Mouse (Mus musculus) liver, embryonic 14.5 days (tissue): ENCODE measurements around the gene Wdr35. TPM values are rescaled to one million over a fixed set of nuclear protein-coding genes. Genes with fewer than 3 reads are reported as not detected.

Source experiments
- ATAC-seq: fragments of 200-750 bp; cut with Nextera tagmentation; 2 replicates; pipeline ENCODE4 v1.8.0; 2017; ENCODE audit warnings: moderate number of reproducible peaks, mild to moderate bottlenecking, moderate library complexity; ENCODE audit not compliant: insufficient read depth
- DNase-seq, 3 experiments: peaks; one replicate each; pipeline ENCODE4 v3.0.0-alpha.2; 2012 to 2013; ENCODE audit warnings: low read depth in 3 of 3, low spot score in 3 of 3
- H3K27ac ChIP-seq: fragments of 300-500 bp; sonication (generic); 2 replicates; pipeline ENCODE4 v1.5.1; 2014; ENCODE audit warnings: moderate library complexity, mild to moderate bottlenecking, control low read depth, inconsistent platforms
- H3K27me3 ChIP-seq: fragments of 300-500 bp; sonication (generic); 2 replicates; pipeline ENCODE4 v1.6.1; 2014; ENCODE audit warnings: mild to moderate bottlenecking, low read length, moderate library complexity; ENCODE audit not compliant: control insufficient read depth, insufficient read depth
- H3K36me3 ChIP-seq: fragments of 300-500 bp; sonication (generic); replicated peaks from 2 replicates; pipeline ENCODE4 v1.6.1; 2014; ENCODE audit warnings: low read depth; ENCODE audit not compliant: control insufficient read depth, insufficient read depth
- H3K4me1 ChIP-seq, 2 experiments: fragments of 200-500 bp in 1 of 2; fragments of 300-500 bp in 1 of 2; sonication (generic) in 1 of 2; replicated peaks; 2 replicates each; pipeline ENCODE4 v1.6.1; 2012 to 2014; ENCODE audit warnings: antibody characterized with exemption in 1 of 2, inconsistent platforms in 1 of 2, low read length in 1 of 2; ENCODE audit not compliant: control insufficient read depth in 2 of 2, insufficient read depth in 2 of 2
- H3K4me2 ChIP-seq: fragments of 300-500 bp; sonication (generic); 2 replicates; pipeline ENCODE4 v1.6.1; 2014; ENCODE audit warnings: low read depth, mild to moderate bottlenecking, control low read depth, moderate library complexity
- H3K4me3 ChIP-seq, 2 experiments: fragments of 200-500 bp in 1 of 2; fragments of 300-500 bp in 1 of 2; sonication (generic) in 1 of 2; 2 replicates each; pipeline ENCODE4 v1.5.1; 2012 to 2014; ENCODE audit warnings: low read depth in 2 of 2, low read length in 2 of 2, mild to moderate bottlenecking in 2 of 2, control low read depth in 1 of 2, inconsistent platforms in 1 of 2, moderate library complexity in 1 of 2; ENCODE audit not compliant: insufficient read depth in 1 of 2
- H3K9ac ChIP-seq: fragments of 300-500 bp; sonication (generic); replicated peaks from 2 replicates; pipeline ENCODE4 v1.6.1; 2014; ENCODE audit warnings: mild to moderate bottlenecking, control low read depth, moderate library complexity
- H3K9me3 ChIP-seq: fragments of 300-500 bp; sonication (generic); 2 replicates; pipeline ENCODE4 v1.6.1; 2016; ENCODE audit warnings: low read length, mixed read lengths; ENCODE audit not compliant: control insufficient read depth
- CTCF ChIP-seq: IDR thresholded peaks from 2 replicates; pipeline ENCODE4 v1.5.1; 2016; ENCODE audit warnings: antibody characterized with exemption, low read depth, control low read depth
- EP300 ChIP-seq: IDR thresholded peaks from 2 replicates; pipeline ENCODE4 v1.6.1; 2016; ENCODE audit warnings: antibody characterized with exemption, low read depth
- WGBS: fragments of 180-500 bp; shearing (Covaris S2); extraction: QIAGEN DNeasy Blood & Tissue Kit; methylation state at CpG from one replicate; pipeline ENCODE4 v1.1.7; 2014; ENCODE audit not compliant: insufficient replicate concordance; 5-methylcytosine and 5-hydroxymethylcytosine counted together
- polyA plus RNA-seq, 2 experiments: library from polyadenylated mRNA; depleted of rRNA in 1 of 2; stranded (reverse) in 1 of 2; unstranded in 1 of 2; fragments of >200 nt; fragmentation: Nextera tagmentation in 1 of 2; extraction: Ambion mirVana in 1 of 2; gene quantifications; 2 replicates each; pipeline versions ENCODE4 v1.2.1 to v1.2.3; 2012 to 2014

Gene Wdr35
- polyA plus RNA-seq, 2 experiments, result 0.63 to 2.0 TPM

DNA sequence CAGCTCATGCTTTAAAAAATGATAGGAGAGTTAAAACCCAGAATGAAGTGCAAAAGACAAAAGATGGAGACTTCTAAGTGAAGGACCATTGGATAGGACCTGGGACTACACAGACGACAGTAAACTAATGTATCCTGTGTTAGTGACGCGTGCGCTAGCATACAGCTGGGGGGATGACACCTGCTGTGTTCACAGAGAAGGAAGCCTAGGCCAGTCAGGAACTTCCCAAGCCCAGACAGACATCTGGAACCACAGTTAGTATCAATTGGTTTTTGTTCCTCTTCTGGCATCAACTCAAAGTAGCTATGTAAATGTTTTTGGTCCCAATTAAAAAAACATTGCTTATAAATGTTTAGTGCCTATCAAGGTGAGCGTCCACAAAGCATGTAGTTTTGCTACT lies 66.5 kb downstream of the Wdr35 start:
- Histone ChIP-seq H3K9me3 (no peaks in the 10 kb centered on the region), H3K4me1 (no peaks in the 10 kb centered on the region), H3K4me3 (no peak overlapping the region), H3K9ac (no peak overlapping the region), H3K27me3 (no peaks in the 10 kb centered on the region), H3K27ac (no peak overlapping the region), H3K36me3 (no peaks in the 10 kb centered on the region), H3K4me2 (no peak overlapping the region)
- TF ChIP-seq CTCF (no peak), EP300 (no peak)
- WGBS, result 76% methylated on average over 5 of the region's 5 CpGs
- no peak for DNase-seq
- no peak for ATAC-seq

DNA sequence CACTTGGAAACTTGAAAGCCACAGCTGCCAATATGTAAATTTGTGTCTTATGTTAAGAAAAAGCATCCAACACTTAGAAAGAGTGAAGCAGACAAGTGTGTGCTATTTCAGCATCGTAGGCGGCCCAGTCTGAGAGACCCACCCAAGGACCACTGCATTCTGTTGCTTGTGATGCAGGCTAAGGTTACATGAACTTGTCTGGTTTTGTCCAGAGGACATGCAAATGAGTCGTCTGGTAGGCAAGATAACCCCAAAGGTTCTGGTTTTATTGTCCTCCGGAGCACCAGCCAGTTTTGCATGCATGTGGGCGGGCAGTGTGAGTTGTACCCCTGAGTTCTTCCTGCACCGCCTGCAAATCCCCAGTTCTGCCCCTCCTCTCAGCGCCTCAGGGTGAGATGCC lies 67.0 kb downstream of the Wdr35 start:
- Histone ChIP-seq H3K27me3 (no peaks in the 10 kb centered on the region), H3K4me3 (no peak overlapping the region), H3K9ac (no peak overlapping the region), H3K27ac (no peak overlapping the region), H3K4me2 (no peak overlapping the region), H3K36me3 (no peaks in the 10 kb centered on the region), H3K9me3 (no peaks in the 10 kb centered on the region), H3K4me1 (no peaks in the 10 kb centered on the region)
- no peak for ATAC-seq
- no peak for TF ChIP-seq EP300
- TF ChIP-seq CTCF, result no peak
- DNase-seq, result no peak
- 63% methylated on average over 7 of the region's 7 CpGs for WGBS

DNA sequence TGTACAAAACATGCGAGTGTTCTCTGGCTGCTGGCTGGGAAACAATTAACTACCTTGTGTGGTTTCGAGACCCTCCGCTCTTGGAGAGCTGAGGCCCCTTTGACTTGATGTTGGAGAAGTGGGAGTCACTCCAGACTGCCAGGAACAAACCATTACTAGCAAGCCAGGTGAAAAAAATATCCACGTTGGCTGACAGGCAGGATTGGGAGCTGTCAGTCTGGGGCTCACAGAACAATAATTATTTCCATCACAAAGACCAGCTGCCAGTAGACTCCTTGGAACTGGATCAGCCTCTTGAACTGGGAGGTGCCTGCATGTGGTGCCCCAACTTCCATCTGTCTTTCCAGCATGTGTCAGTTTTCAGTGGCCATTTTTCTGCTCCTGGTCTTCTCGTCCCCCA lies 68.6 kb downstream of the Wdr35 start:
- no peaks in the 10 kb centered on the region for H3K4me1 ChIP-seq
- no peak for ATAC-seq
- no peaks in the 10 kb centered on the region for H3K27me3 ChIP-seq
- no peak overlapping the region for H3K9ac ChIP-seq
- TF ChIP-seq EP300 (no peak), CTCF (no peak)
- no peak overlapping the region for H3K4me2 ChIP-seq
- H3K4me3 ChIP-seq, result no peak overlapping the region
- no peak for DNase-seq
- H3K36me3 ChIP-seq, result no peaks in the 10 kb centered on the region
- WGBS, result 70% methylated on average over 5 of the region's 5 CpGs
- no peak overlapping the region for H3K27ac ChIP-seq
- H3K9me3 ChIP-seq, result no peaks in the 10 kb centered on the region

DNA sequence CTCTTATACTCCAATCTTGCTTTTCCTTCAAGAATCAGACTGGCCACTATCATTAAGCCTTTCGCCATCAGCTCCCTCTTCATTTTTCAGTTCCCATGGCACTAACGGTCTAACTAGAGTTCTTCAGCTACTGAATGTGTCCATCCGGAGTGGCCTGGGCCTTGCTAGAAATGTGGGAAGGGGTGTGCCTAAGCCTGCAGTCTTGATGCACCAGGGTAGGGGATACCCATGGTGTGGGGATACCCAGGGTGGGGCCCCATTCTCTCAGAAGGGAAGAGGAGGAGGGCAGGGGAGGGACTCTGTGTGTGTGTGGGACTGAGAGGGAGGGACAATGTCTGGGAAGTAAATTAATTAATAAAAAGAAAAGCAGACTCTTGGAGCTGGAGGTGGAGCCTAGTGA lies 69.1 kb downstream of the Wdr35 start:
- DNase-seq (no peak), ATAC-seq (no peak)
- H3K4me2 ChIP-seq, result no peak overlapping the region
- no peaks in the 10 kb centered on the region for H3K36me3 ChIP-seq
- H3K4me3 ChIP-seq, result no peak overlapping the region
- no peaks in the 10 kb centered on the region for H3K9me3 ChIP-seq
- WGBS, result 64% methylated on average over 3 of the region's 3 CpGs
- no peak overlapping the region for H3K27ac ChIP-seq
- no peak overlapping the region for H3K9ac ChIP-seq
- H3K4me1 ChIP-seq, result no peaks in the 10 kb centered on the region
- TF ChIP-seq EP300 (no peak), CTCF (no peak)
- H3K27me3 ChIP-seq, result no peaks in the 10 kb centered on the region

DNA sequence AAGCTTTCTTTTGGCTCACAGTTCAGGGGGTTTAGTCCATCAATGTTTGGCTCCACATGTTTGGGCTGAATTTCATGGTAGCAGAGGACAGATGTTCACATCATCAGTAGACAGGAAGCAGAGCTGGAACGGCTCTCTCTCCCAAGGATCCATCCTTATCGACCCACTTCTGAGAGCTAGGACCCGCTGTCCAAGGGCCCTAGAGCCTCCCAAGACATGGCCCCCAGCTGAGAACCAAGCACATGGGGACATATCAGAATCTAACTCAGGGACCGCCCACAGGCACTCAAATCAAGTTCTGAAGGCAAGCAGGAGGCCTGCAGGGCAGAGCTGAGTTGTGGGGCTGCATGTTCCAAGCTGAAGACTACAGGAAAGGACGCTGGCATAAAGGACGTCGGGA lies 71.0 kb downstream of the Wdr35 start:
- H3K9me3 ChIP-seq, result no peaks in the 10 kb centered on the region
- H3K4me2 ChIP-seq, result no peak overlapping the region
- no peak for TF ChIP-seq EP300
- no peak for TF ChIP-seq CTCF
- no peaks in the 10 kb centered on the region for H3K27me3 ChIP-seq
- H3K4me3 ChIP-seq, result no peak overlapping the region
- WGBS, result 71% methylated on average over 7 of the region's 7 CpGs
- no peaks in the 10 kb centered on the region for H3K4me1 ChIP-seq
- H3K27ac ChIP-seq, result no peak overlapping the region
- DNase-seq (no peak), ATAC-seq (no peak)
- H3K36me3 ChIP-seq, result no peaks in the 10 kb centered on the region
- H3K9ac ChIP-seq, result no peak overlapping the region

DNA sequence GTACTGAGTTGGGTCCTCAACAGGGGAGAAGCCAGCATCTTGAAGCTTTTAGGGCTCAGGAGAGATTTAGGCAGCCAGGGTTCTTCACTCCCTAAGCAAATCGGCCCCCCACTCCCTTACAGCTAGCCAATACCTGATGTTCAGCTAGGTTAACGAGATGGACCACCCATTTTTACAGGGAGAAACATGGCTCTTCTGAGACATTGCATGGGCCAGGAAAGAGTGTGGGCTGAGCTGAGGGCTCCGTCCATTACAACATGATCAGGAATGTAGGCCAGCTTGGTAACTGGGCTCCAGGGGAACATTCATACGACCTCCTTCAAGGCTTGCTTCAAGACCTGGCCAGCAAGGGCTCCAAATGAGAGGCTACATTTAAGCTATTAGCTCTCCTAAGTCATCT lies 73.0 kb downstream of the Wdr35 start:
- Histone ChIP-seq H3K27me3 (no peaks in the 10 kb centered on the region), H3K27ac (no peak overlapping the region), H3K9me3 (no peaks in the 10 kb centered on the region), H3K9ac (no peak overlapping the region), H3K4me1 (no peaks in the 10 kb centered on the region), H3K4me2 (no peak overlapping the region), H3K4me3 (no peak overlapping the region), H3K36me3 (no peaks in the 10 kb centered on the region)
- whole genome bisulfite sequencing, result 50% methylated on average over 4 of the region's 4 CpGs
- ATAC-seq, result no peak
- TF ChIP-seq CTCF (no peak), EP300 (no peak)
- no peak for DNase-seq
